Mouse (Mus musculus) heart, postnatal 25 days (tissue): ENCODE data around the gene Tmx2. TPM values are rescaled to one million over a fixed set of nuclear protein-coding genes. Genes with fewer than 3 reads are reported as not detected.

ENCODE experiments used
- total RNA-seq, 2 experiments: library from RNA; stranded (reverse); gene quantifications; 2 replicates each; pipeline ENCODE4 v1.2.3; 2021

The Tmx2 gene
- total RNA-seq, 2 experiments from 2014 or later, result 116 to 127 TPM

Other genes starting within 250 kb of the Tmx2 start
- 10 to 100 TPM; 51.3 to 57.6 TPM for gene Tfpi, start 202.4 kb downstream of the Tmx2 start, total RNA-seq
- 10 to 100 TPM; 66.6 to 70.4 TPM for gene Ctnnd1, start 28.4 kb downstream of the Tmx2 start, total RNA-seq
- gene Btbd18, start 20.1 kb downstream of the Tmx2 start, total RNA-seq, result not detected
- 10 to 100 TPM; 22.4 to 25.2 TPM for gene Selenoh, start 8.4 kb downstream of the Tmx2 start, total RNA-seq
- 1 to 10 TPM; 5.4 to 5.8 TPM for gene Gm28635, start 1.1 kb downstream of the Tmx2 start, total RNA-seq
- 10 to 100 TPM; 13.2 to 13.7 TPM for gene Med19, start 738 bp downstream of the Tmx2 start, total RNA-seq
- 10 to 100 TPM; 61.4 to 62.1 TPM for gene Zdhhc5, start 36.0 kb upstream of the Tmx2 start, total RNA-seq
- 1 to 10 TPM; 4.9 TPM for gene Clp1, start 48.2 kb upstream of the Tmx2 start, total RNA-seq
- gene Ypel4, start 54.9 kb upstream of the Tmx2 start, total RNA-seq, result 1 to 10 TPM in 1 of 2 experiments, under 1 TPM in 1; 0.94 to 1.1 TPM
- 1 to 10 TPM; 1.8 to 1.9 TPM for gene Gm19426, start 64.5 kb upstream of the Tmx2 start, total RNA-seq
- 10 to 100 TPM; 68.8 to 75.7 TPM for gene Serping1, start 96.3 kb upstream of the Tmx2 start, total RNA-seq
- gene Ube2l6, start 119.7 kb upstream of the Tmx2 start, total RNA-seq, result 10 to 100 TPM; 30.6 to 70.6 TPM
- gene Smtnl1, start 143.5 kb upstream of the Tmx2 start, total RNA-seq, result not detected
- gene Timm10, start 147.9 kb upstream of the Tmx2 start, total RNA-seq, result 100 to 1,000 TPM in 1 of 2 experiments, 10 to 100 TPM in 1; 99.8 to 103 TPM
- gene Slc43a1, start 159.7 kb upstream of the Tmx2 start, total RNA-seq, result 1 to 10 TPM; 1.5 to 2.2 TPM
- 1 to 10 TPM; 1.8 to 4.0 TPM for gene Rtn4rl2, start 207.6 kb upstream of the Tmx2 start, total RNA-seq